Mouse (Mus musculus): Measurements from ENCODE around the gene Kif17. TPM values are rescaled to one million over a fixed set of nuclear protein-coding genes. Genes with fewer than 3 reads are reported as not detected.

Kif17 gene
- polyA plus RNA-seq (2015; fragmentation: Nextera tagmentation; extraction: Ambion mirVana), result 0.30 and 0.57 TPM in 2 replicates

DNA sequence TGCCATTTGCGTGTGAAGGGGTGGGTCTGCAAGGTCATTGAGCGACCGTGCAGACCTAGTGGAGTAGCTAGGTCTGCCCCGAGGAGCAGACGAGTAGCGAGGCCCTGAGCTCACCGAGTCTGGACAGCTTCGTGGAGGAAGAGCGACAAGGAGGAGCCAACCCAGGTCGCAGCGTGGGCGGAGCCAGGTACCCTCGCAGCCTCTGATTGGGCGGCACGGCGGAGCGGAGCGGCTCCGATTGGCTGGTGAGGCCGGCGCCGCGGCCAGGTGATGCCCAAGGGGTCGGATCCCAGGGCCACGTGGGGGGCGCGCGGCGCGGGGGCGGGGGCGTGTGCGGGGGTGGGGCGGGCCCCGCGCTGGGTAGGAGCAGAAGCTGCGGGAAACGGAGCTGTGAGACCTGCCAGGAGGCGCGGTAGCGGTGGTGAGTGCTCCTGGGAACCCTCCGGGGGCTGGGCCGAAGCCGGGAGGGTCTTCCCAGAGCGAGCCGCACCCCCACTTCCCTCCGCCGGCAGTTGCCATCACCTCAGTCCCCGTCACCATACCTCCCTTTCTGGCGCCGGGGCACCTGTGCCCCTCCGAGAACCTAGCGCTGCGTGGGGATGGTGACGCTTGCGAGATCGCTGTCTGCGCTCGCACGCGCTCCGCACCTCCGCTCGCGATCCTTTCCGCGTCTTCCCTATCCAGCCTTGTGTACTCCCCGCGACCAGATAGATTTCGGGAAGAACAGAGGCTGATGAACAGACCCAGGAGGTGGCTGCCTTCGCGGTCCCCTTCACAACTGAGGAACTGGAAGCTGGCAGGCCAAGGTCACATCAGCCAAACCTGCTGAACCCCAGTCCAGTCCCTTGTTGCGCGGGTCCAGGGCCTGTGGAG, at the start of gene Kif17, which contains the start of gene Sh2d5:
Gene Kif17, plus strand, starts transcription at position 348 of the 873 bp plus-strand sequence.
Gene Sh2d5, plus strand, starts transcription at position 316 of the 873 bp plus-strand sequence.

DNA sequence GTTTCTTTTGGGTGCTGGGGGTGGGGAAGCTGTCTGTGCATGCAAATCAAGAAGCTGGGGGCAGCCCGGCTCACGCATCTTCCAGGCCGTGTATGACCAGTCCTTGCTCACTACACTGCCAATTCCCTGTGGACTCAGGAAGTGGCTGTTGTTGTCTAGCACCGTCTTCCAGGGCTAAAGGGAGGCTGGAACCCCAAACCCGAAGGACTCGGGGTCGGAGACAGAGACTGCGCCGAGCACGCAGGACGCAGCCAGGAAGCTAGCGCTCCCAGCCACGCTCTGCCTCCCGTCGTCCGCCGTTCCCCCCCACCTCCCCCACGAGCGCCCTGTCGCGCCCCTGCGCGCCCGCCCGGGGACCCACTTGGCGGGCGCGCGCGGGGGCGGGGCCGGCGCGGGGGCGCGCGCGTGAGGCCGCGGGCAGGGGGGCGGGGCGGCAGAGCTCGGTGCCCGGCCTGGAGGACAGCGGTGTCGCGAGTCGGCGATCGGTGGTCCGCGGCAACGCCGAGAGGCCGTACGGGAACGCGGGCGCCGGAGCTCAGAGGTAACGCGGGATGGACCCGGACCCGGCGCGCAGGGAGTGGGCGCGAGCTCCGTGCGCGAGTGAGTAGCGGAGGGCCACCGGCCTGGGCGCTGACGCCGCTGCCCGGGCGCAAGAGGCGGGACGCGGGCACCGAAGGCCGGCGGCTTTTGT, 33.9 kb upstream of the Kif17 start, which contains the start of gene Hp1bp3:
Gene Hp1bp3, plus strand, starts transcription at position 97 of the 691 bp plus-strand sequence.

GRCm38 (mm10) chr4:138304340-138305104, 54.3 kb downstream of the Kif17 start, which contains the start of gene Ddost:
Gene Ddost (plus strand): TSS chr4:138304730.

DNA sequence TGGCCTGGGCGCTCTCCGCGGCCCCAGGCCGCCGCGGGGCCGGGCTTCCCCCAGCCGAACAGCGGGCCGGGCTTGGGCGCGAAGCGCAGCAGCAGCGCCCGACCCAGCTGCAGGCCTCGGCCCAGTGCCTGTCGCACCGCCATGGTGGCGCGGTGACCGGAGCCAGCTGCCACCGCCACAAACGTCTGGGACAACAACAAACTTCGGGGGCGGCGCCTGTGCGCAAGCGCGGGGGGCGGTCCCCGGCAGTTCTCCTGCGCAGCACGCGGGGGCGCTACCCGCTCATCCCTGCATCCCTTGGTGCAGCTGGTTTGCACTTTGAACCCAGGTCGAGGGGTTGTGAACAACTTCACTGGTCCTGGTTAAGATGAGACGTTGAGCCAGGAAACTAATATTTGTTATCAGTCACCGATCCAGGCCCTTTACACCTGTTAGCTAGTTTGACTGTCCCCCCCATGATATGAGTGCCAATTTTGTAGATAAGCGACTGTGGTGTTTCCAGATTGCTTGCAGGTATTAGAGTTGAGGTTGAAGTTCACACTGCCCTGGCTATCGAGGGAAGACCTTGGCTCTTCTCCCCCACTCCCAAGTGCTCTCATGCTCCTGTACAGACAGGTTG, 76.0 kb downstream of the Kif17 start, which contains the start of gene Pink1:
Gene Pink1, minus strand, starts transcription at position 231 of the 619 bp plus-strand sequence.

Other genes starting within 250 kb of the Kif17 start
- 63.0 and 74.7 TPM in 2 replicates for gene Hp1bp3, start 34.1 kb upstream of the Kif17 start, polyA plus RNA-seq (2015; fragmentation: Nextera tagmentation; extraction: Ambion mirVana)
- gene Sh2d5, start within 50 bp of the Kif17 start, polyA plus RNA-seq (2015; fragmentation: Nextera tagmentation; extraction: Ambion mirVana), result 1.3 and 2.0 TPM in 2 replicates
- gene Ddost, start 54.3 kb downstream of the Kif17 start, polyA plus RNA-seq (2015; fragmentation: Nextera tagmentation; extraction: Ambion mirVana), result 147 and 161 TPM in 2 replicates
- 54.0 and 71.2 TPM in 2 replicates for gene Pink1, start 75.9 kb downstream of the Kif17 start, polyA plus RNA-seq (2015; fragmentation: Nextera tagmentation; extraction: Ambion mirVana)
- gene Cda, start 117.6 kb downstream of the Kif17 start, polyA plus RNA-seq (2015; fragmentation: Nextera tagmentation; extraction: Ambion mirVana), result 3.7 and 5.4 TPM in 2 replicates
- 0.05 TPM in 1 of 2 replicates, not detected in the other for gene Fam43b, start 146.1 kb downstream of the Kif17 start, polyA plus RNA-seq (2015; fragmentation: Nextera tagmentation; extraction: Ambion mirVana)
- gene Mul1, start 184.2 kb downstream of the Kif17 start, polyA plus RNA-seq (2015; fragmentation: Nextera tagmentation; extraction: Ambion mirVana), result 9.4 and 9.6 TPM in 2 replicates
- gene Camk2n1, start 203.9 kb downstream of the Kif17 start, polyA plus RNA-seq (2015; fragmentation: Nextera tagmentation; extraction: Ambion mirVana), result 3.0 and 3.8 TPM in 2 replicates